Mouse (Mus musculus) MEL (cell line): ENCODE data around the gene Sash1. TPM values are rescaled to one million over a fixed set of nuclear protein-coding genes. Genes with fewer than 3 reads are reported as not detected.

Source experiments
- DNase-seq: peaks from one replicate; pipeline ENCODE4 v3.0.0; 2011; ENCODE audit warnings: low read depth, low spot score
- H3K27ac ChIP-seq: 2 replicates; pipeline ENCODE4 v1.5.1; 2012; ENCODE audit warnings: low read depth, mild to moderate bottlenecking, control low read depth, low read length, moderate library complexity; ENCODE audit not compliant: control insufficient read depth
- H3K27me3 ChIP-seq, 2 experiments: fragments of 150-350 bp in 1 of 2; sonication (generic) in 1 of 2; 2 replicates each; pipeline ENCODE4 v1.6.1; 2012; ENCODE audit warnings: low read length in 2 of 2, mild to moderate bottlenecking in 2 of 2, improper control_type of control experiment in 1 of 2, moderate library complexity in 1 of 2; ENCODE audit not compliant: insufficient read depth in 2 of 2, control insufficient read depth in 1 of 2
- H3K36me3 ChIP-seq, 2 experiments: 2 replicates each; pipeline ENCODE4 v1.6.1; 2012 to 2014; ENCODE audit warnings: low read length in 2 of 2, improper control_type of control experiment in 1 of 2, inconsistent platforms in 1 of 2, mild to moderate bottlenecking in 1 of 2; ENCODE audit not compliant: insufficient read depth in 2 of 2, control insufficient read depth in 1 of 2
- H3K4me1 ChIP-seq, 2 experiments: fragments of 150-350 bp in 1 of 2; sonication (generic) in 1 of 2; 2 replicates each; pipeline ENCODE4 v1.6.1; 2012; ENCODE audit warnings: low read length in 2 of 2, improper control_type of control experiment in 1 of 2, mild to moderate bottlenecking in 1 of 2; ENCODE audit not compliant: insufficient read depth in 2 of 2, control insufficient read depth in 1 of 2
- H3K4me3 ChIP-seq, 2 experiments: fragments of 150-350 bp in 1 of 2; sonication (generic) in 1 of 2; 2 replicates each; pipeline ENCODE4 v1.5.1; 2012; ENCODE audit warnings: low read depth in 2 of 2, low read length in 2 of 2, mild to moderate bottlenecking in 2 of 2, moderate library complexity in 2 of 2, control low read depth in 1 of 2, improper control_type of control experiment in 1 of 2; ENCODE audit not compliant: control insufficient read depth in 1 of 2, insufficient read depth in 1 of 2
- H3K79me2 ChIP-seq: 2 replicates; pipeline ENCODE4 v1.6.1; 2012; ENCODE audit warnings: mild to moderate bottlenecking, low read length, moderate library complexity; ENCODE audit not compliant: control insufficient read depth, poor library complexity, insufficient read depth
- H3K9ac ChIP-seq: 2 replicates; pipeline ENCODE4 v1.6.1; 2012; ENCODE audit warnings: low read depth, mild to moderate bottlenecking, control low read depth, low read length, moderate library complexity; ENCODE audit not compliant: control insufficient read depth, poor library complexity, severe bottlenecking
- H3K9me3 ChIP-seq: fragments of 150-350 bp; sonication (generic); replicated peaks from 2 replicates; pipeline ENCODE4 v1.6.1; 2012; ENCODE audit warnings: mild to moderate bottlenecking, low read length, improper control_type of control experiment, moderate library complexity; ENCODE audit not compliant: insufficient read depth
- BHLHE40 ChIP-seq: IDR thresholded peaks from 2 replicates; pipeline ENCODE4 v1.6.1; 2012; ENCODE audit warnings: low read depth, mild to moderate bottlenecking, inconsistent platforms, low read length, improper control_type of control experiment, borderline replicate concordance
- CTCF ChIP-seq, 3 experiments: IDR thresholded peaks in 2 of 3; conservative IDR thresholded peaks in 1 of 3; 2 replicates each; pipeline ENCODE4 v1.5.1; 2011 to 2012; ENCODE audit warnings: low read length in 3 of 3, low read depth in 2 of 3, mild to moderate bottlenecking in 2 of 3, improper control_type of control experiment in 1 of 3, inconsistent platforms in 1 of 3, mixed read lengths in 1 of 3, moderate library complexity in 1 of 3; ENCODE audit not compliant: control insufficient read depth in 1 of 3, insufficient read depth in 1 of 3, poor library complexity in 1 of 3, severe bottlenecking in 1 of 3
- E2F4 ChIP-seq: IDR thresholded peaks from 2 replicates; pipeline ENCODE4 v1.6.1; 2011; ENCODE audit warnings: low read depth, low read length, improper control_type of control experiment, borderline replicate concordance
- ELF1 ChIP-seq: IDR thresholded peaks from 2 replicates; pipeline ENCODE4 v1.6.1; 2014; ENCODE audit warnings: low read depth, mild to moderate bottlenecking, inconsistent platforms, low read length, improper control_type of control experiment, moderate library complexity
- EP300 ChIP-seq, 2 experiments: IDR thresholded peaks; 2 replicates each; pipeline ENCODE4 v1.6.1; 2011; ENCODE audit warnings: improper control_type of control experiment in 2 of 2, low read length in 2 of 2, low read depth in 1 of 2, mild to moderate bottlenecking in 1 of 2
- GABPA ChIP-seq: IDR thresholded peaks from 2 replicates; pipeline ENCODE4 v1.6.1; 2012; ENCODE audit warnings: low read depth, mild to moderate bottlenecking, inconsistent platforms, low read length, improper control_type of control experiment, moderate library complexity
- GATA1 ChIP-seq: IDR thresholded peaks from 2 replicates; pipeline ENCODE4 v1.6.1; 2011; ENCODE audit warnings: low read depth, low read length, improper control_type of control experiment
- HCFC1 ChIP-seq: IDR thresholded peaks from 2 replicates; pipeline ENCODE4 v1.6.1; 2012; ENCODE audit warnings: low read depth, mild to moderate bottlenecking, inconsistent platforms, low read length, improper control_type of control experiment, moderate library complexity
- JUND ChIP-seq: IDR thresholded peaks from 2 replicates; pipeline ENCODE4 v1.6.1; 2011; ENCODE audit warnings: low read depth, mild to moderate bottlenecking, improper control_type of control experiment, low read length
- KAT2A ChIP-seq: conservative IDR thresholded peaks from 2 replicates; pipeline ENCODE4 v1.6.1; 2012; ENCODE audit warnings: low read depth, low read length, improper control_type of control experiment, inconsistent platforms
- MAFK ChIP-seq: IDR thresholded peaks from 2 replicates; pipeline ENCODE4 v1.6.1; 2011; ENCODE audit warnings: low read depth, mild to moderate bottlenecking, low read length, improper control_type of control experiment, borderline replicate concordance
- MAX ChIP-seq: IDR thresholded peaks from 2 replicates; pipeline ENCODE4 v1.6.1; 2011; ENCODE audit warnings: low read length, improper control_type of control experiment
- MAZ ChIP-seq: IDR thresholded peaks from 2 replicates; pipeline ENCODE4 v1.6.1; 2012; ENCODE audit warnings: low read depth, mild to moderate bottlenecking, inconsistent platforms, low read length, improper control_type of control experiment
- MEF2A ChIP-seq: IDR thresholded peaks from 2 replicates; pipeline ENCODE4 v1.6.1; 2014; ENCODE audit warnings: low read depth, mild to moderate bottlenecking, inconsistent platforms, low read length, improper control_type of control experiment; ENCODE audit not compliant: poor library complexity, insufficient replicate concordance, severe bottlenecking; ENCODE audit errors: extremely low read depth
- MXI1 ChIP-seq: IDR thresholded peaks from 2 replicates; pipeline ENCODE4 v1.6.1; 2011; ENCODE audit warnings: mild to moderate bottlenecking, low read depth, low read length, improper control_type of control experiment
- MYB ChIP-seq: IDR thresholded peaks from 2 replicates; pipeline ENCODE4 v1.6.1; 2011; ENCODE audit warnings: mild to moderate bottlenecking, low read depth, low read length, improper control_type of control experiment
- MYC ChIP-seq: IDR thresholded peaks from 2 replicates; pipeline ENCODE4 v1.6.1; 2011; ENCODE audit warnings: low read depth, mild to moderate bottlenecking, low read length, improper control_type of control experiment, moderate library complexity
- NRF1 ChIP-seq: IDR thresholded peaks from 2 replicates; pipeline ENCODE4 v1.6.1; 2014; ENCODE audit warnings: low read depth, mild to moderate bottlenecking, inconsistent platforms, low read length, improper control_type of control experiment, moderate library complexity; ENCODE audit not compliant: poor library complexity, insufficient read depth, severe bottlenecking
- POLR2A ChIP-seq, 2 experiments: IDR thresholded peaks; 2 replicates each; pipeline ENCODE4 v1.6.1; 2011 to 2012; ENCODE audit warnings: low read length in 2 of 2, mild to moderate bottlenecking in 2 of 2, control low read depth in 1 of 2, improper control_type of control experiment in 1 of 2, low read depth in 1 of 2, moderate library complexity in 1 of 2; ENCODE audit not compliant: control insufficient read depth in 1 of 2, insufficient read depth in 1 of 2, poor library complexity in 1 of 2
- POLR2AphosphoS2 ChIP-seq: IDR thresholded peaks from 2 replicates; pipeline ENCODE4 v1.6.1; 2011; ENCODE audit warnings: low read length, improper control_type of control experiment
- POLR2AphosphoS5 ChIP-seq: IDR thresholded peaks from 2 replicates; pipeline ENCODE4 v1.6.1; 2012; ENCODE audit warnings: low read depth, borderline replicate concordance, mild to moderate bottlenecking, inconsistent platforms, low read length, moderate library complexity, mixed read lengths
- RAD21 ChIP-seq: IDR thresholded peaks from 2 replicates; pipeline ENCODE4 v1.6.1; 2011; ENCODE audit warnings: mild to moderate bottlenecking, low read depth, low read length, improper control_type of control experiment
- RCOR1 ChIP-seq: IDR thresholded peaks from 2 replicates; pipeline ENCODE4 v1.6.1; 2012; ENCODE audit warnings: low read depth, mild to moderate bottlenecking, inconsistent platforms, low read length, improper control_type of control experiment
- SIN3A ChIP-seq: IDR thresholded peaks from 2 replicates; pipeline ENCODE4 v1.6.1; 2012; ENCODE audit warnings: low read length, improper control_type of control experiment, inconsistent platforms
- SMC3 ChIP-seq: IDR thresholded peaks from 2 replicates; pipeline ENCODE4 v1.6.1; 2011; ENCODE audit warnings: low read depth, low read length, improper control_type of control experiment
- TAL1 ChIP-seq: IDR thresholded peaks from 2 replicates; pipeline ENCODE4 v1.6.1; 2012; ENCODE audit warnings: mild to moderate bottlenecking, inconsistent platforms, low read length, moderate library complexity, mixed read lengths
- USF1 ChIP-seq: IDR thresholded peaks from 2 replicates; pipeline ENCODE4 v1.6.1; 2014; ENCODE audit warnings: low read depth, mild to moderate bottlenecking, inconsistent platforms, low read length, improper control_type of control experiment, moderate library complexity
- USF2 ChIP-seq, 2 experiments: IDR thresholded peaks; 2 replicates each; pipeline ENCODE4 v1.6.1; 2011 to 2012; ENCODE audit warnings: improper control_type of control experiment in 2 of 2, low read length in 2 of 2, borderline replicate concordance in 1 of 2, inconsistent platforms in 1 of 2, low read depth in 1 of 2, mild to moderate bottlenecking in 1 of 2; ENCODE audit not compliant: insufficient read depth in 1 of 2
- ZC3H11A ChIP-seq: IDR thresholded peaks from 2 replicates; pipeline ENCODE4 v1.6.1; 2012; ENCODE audit warnings: low read depth, mild to moderate bottlenecking, inconsistent platforms, low read length, improper control_type of control experiment
- ZKSCAN1 ChIP-seq: IDR thresholded peaks from 2 replicates; pipeline ENCODE4 v1.6.1; 2012; ENCODE audit warnings: low read depth, mild to moderate bottlenecking, inconsistent platforms, low read length, improper control_type of control experiment, moderate library complexity
- polyA plus RNA-seq, 2 experiments: library from polyadenylated mRNA; stranded (reverse) in 1 of 2; unstranded in 1 of 2; fragments of >175 nt in 1 of 2; fragments of >200 nt in 1 of 2; gene quantifications; 2 replicates each; pipeline versions ENCODE4 v1.2.1 to v1.2.4; 2012; ENCODE audit warnings: low replicate concordance in 2 of 2, low read depth in 1 of 2; ENCODE audit not compliant: insufficient read length in 2 of 2, insufficient read depth in 1 of 2, missing spikeins in 1 of 2
- total RNA-seq: library from RNA; depleted of rRNA; stranded (reverse); fragments of 300-350 nt; gene quantifications from 2 replicates; pipeline ENCODE4 v1.2.3, GENCODE M21; 2012

Sash1 gene
- total and polyA plus RNA-seq, 3 experiments, result not detected

DNA sequence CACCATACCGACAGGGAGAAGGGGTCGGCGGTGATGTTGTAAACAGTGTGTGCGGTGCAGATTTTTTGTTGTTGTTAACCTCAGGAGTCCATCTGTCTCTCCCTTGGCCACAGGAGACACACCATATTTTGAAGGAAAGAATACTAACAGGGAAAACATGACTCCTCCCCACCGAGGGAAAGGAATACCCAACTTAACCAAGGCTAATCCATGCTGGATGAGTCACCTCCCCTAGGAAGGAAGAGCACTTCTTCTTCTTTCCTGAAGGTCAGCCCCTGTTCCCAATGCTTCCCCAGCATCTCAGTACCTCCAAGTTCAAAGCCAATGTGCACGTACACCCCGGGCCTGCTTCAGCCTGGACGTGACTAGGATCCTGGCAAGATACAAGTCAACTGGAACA is 73.1 kb downstream of the Sash1 start:
- no peaks in the 10 kb centered on the region for H3K4me1 ChIP-seq
- no peak overlapping the region for H3K9ac ChIP-seq
- no peaks in the 10 kb centered on the region for H3K27me3 ChIP-seq
- no peak overlapping the region for H3K4me3 ChIP-seq
- no peak for DNase-seq
- H3K36me3 ChIP-seq, result no peaks in the 10 kb centered on the region
- H3K9me3 ChIP-seq, result no peaks in the 10 kb centered on the region
- H3K27ac ChIP-seq, result no peak overlapping the region
- TF ChIP-seq RCOR1 (no peak), MEF2A (no peak), USF2 (IDR thresholded peaks at IDR 0.05; ENCODE audit: borderline replicate concordance in 1 of 2, insufficient read depth in 1 of 2, low read depth in 1 of 2, low read length in 2 of 2) (no peak), MYC (no peak), ZKSCAN1 (no peak), TAL1 (no peak), MYB (no peak), ELF1 (no peak), ZC3H11A (no peak), USF1 (no peak), JUND (no peak), POLR2AphosphoS5 (no peak), EP300 (IDR thresholded peaks at IDR 0.05; ENCODE audit: low read depth in 1 of 2, low read length in 2 of 2) (no peak), MXI1 (no peak), CTCF (IDR thresholded peaks at IDR 0.05 in 2 of 3, conservative IDR thresholded peaks at IDR 0.05 in 1 of 3; ENCODE audit: control insufficient read depth in 1 of 3, insufficient read depth in 1 of 3, low read depth in 2 of 3, low read length in 3 of 3, poor library complexity in 1 of 3, severe bottlenecking in 1 of 3) (no peak), POLR2A (IDR thresholded peaks at IDR 0.05; ENCODE audit: control insufficient read depth in 1 of 2, insufficient read depth in 1 of 2, low read depth in 1 of 2, low read length in 2 of 2, poor library complexity in 1 of 2) (no peak), GABPA (no peak), NRF1 (no peak), GATA1 (no peak)
- H3K79me2 ChIP-seq, result no peaks in the 10 kb centered on the region

DNA sequence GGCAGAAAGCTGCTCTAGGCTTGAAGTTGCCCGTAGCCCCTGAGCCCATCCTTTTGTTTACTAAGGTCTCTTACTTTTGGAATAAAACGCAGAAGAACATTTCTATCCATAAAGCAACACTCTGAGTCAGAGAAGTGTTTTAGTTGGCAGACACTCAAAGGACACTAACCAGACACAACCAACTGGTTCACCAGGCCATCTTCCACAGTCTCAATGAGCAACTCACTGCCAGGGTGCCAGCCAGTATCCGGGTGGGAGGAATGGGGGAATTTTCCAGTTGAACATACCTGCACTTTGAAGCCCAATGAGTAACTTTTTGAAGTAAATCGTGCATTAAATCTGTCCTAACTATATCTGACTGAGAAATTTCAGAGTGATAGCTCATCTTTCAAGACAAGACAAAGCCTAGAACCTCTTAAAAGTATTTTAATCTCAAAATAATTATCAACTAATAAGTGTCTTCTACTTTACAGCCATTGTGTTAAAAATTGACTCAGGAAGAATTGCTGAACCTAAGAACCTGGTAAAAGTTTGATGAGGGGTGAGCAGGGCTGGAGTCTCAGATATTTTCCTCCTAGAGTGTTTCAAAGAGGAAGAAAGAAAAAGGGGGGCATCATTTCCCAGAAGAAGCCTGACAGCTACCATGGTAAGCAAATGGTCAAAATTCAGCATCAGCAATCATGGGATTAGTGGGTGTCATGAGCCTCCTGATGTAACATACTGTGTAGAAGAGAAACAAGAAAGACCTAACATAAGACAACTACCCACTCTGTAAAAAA is 74.4 kb downstream of the Sash1 start:
- Histone ChIP-seq H3K4me3 (no peak overlapping the region), H3K9me3 (no peaks in the 10 kb centered on the region), H3K79me2 (no peaks in the 10 kb centered on the region), H3K27ac (no peak overlapping the region), H3K36me3 (no peaks in the 10 kb centered on the region), H3K27me3 (no peaks in the 10 kb centered on the region), H3K9ac (no peak overlapping the region), H3K4me1 (no peaks in the 10 kb centered on the region)
- DNase-seq, result no peak
- TF ChIP-seq BHLHE40, result no peak
- TF ChIP-seq JUND, result no peak
- no peak for TF ChIP-seq KAT2A
- TF ChIP-seq RAD21, result no peak
- no peak for TF ChIP-seq MYB
- no peak for TF ChIP-seq GATA1
- TF ChIP-seq MAFK, result no peak
- no peak for TF ChIP-seq POLR2AphosphoS2
- TF ChIP-seq SMC3, result no peak
- TF ChIP-seq MXI1, result no peak
- no peak for TF ChIP-seq MAX
- no peak for TF ChIP-seq MAZ
- no peak for TF ChIP-seq E2F4
- no peak for TF ChIP-seq HCFC1
- no peak for TF ChIP-seq USF1
- TF ChIP-seq SIN3A, result no peak
